Mouse (Mus musculus) neural tube, embryonic 12.5 days (tissue): ENCODE data around the gene Vmac. TPM values are rescaled to one million over a fixed set of nuclear protein-coding genes. Genes with fewer than 3 reads are reported as not detected.

Source experiments
- ATAC-seq: fragments of 200-750 bp; cut with Nextera tagmentation; 2 replicates; pipeline ENCODE4 v1.8.0; 2017; ENCODE audit warnings: low read depth, mild to moderate bottlenecking, moderate TSS enrichment, moderate library complexity; ENCODE audit not compliant: low FRiP score
- H3K27ac ChIP-seq: fragments of 300-500 bp; sonication (generic); 2 replicates; pipeline ENCODE4 v1.5.1; 2016
- H3K27me3 ChIP-seq: fragments of 300-500 bp; sonication (generic); replicated peaks from 2 replicates; pipeline ENCODE4 v1.6.1; 2016; ENCODE audit warnings: mild to moderate bottlenecking
- H3K36me3 ChIP-seq: fragments of 300-500 bp; sonication (generic); 2 replicates; pipeline ENCODE4 v1.6.1; 2016; ENCODE audit warnings: mild to moderate bottlenecking
- H3K4me1 ChIP-seq: fragments of 300-500 bp; sonication (generic); 2 replicates; pipeline ENCODE4 v1.6.1; 2016
- H3K4me2 ChIP-seq: fragments of 300-500 bp; sonication (generic); replicated peaks from 2 replicates; pipeline ENCODE4 v1.6.1; 2016; ENCODE audit warnings: mild to moderate bottlenecking
- H3K4me3 ChIP-seq: fragments of 300-500 bp; sonication (generic); 2 replicates; pipeline ENCODE4 v1.5.1; 2016
- H3K9ac ChIP-seq: fragments of 300-500 bp; sonication (generic); 2 replicates; pipeline ENCODE4 v1.6.1; 2016; ENCODE audit warnings: mild to moderate bottlenecking
- H3K9me3 ChIP-seq: fragments of 300-500 bp; sonication (generic); 2 replicates; pipeline ENCODE4 v1.6.1; 2016; ENCODE audit warnings: mild to moderate bottlenecking
- WGBS: fragments of 180-500 bp; shearing (Covaris S2); methylation state at CpG from one replicate; pipeline ENCODE4 v1.1.7; 2016; 5-methylcytosine and 5-hydroxymethylcytosine counted together
- polyA plus RNA-seq: library from polyadenylated mRNA; unstranded; fragments of >200 nt; fragmentation: Nextera tagmentation; extraction: Ambion mirVana; gene quantifications from 2 replicates; pipeline ENCODE4 v1.2.1, GENCODE M21; 2016

Gene Vmac
- polyA plus RNA-seq, 1 experiment from 2014 or later: 16.3 TPM

DNA sequence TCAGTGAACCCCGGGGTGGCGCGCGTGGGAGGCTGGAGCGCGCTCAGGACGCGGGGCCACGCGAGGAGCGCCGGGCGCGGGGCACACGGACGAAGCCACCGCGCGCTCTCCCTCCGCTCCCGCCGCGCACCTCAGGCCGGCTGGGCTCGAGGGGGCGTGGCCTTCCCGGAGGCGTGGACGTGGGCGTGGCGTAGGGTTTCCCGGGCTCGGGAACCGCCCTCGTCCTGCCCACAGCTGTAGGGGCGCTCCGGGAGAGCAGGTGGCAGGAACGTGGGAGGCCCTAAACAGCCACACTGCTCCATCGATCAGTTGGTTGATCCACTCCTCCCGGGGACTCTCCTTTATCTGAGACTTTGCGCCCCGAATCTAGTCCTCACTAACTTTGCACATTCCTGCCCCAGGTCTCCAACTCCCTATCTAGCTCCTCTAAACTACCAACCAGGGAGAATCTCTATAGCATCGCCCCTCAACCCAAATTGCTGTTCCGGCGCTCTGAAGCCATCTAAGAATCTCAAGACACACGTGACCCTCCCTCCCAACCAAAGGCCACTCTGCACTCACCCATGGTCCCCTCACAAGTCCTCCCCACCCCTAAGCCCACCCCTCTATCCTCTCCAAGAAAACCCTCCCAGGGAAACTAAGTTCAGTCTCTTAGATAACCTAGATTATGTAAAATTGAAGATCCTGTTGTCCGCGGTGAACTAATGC is 39.7 kb upstream of the Vmac start, which contains the start of gene Nrtn:
Nrtn (minus strand) TSS at position 115 of the 708 bp plus-strand sequence.
- Histone ChIP-seq H3K36me3 (no peaks in the 10 kb centered on the region), H3K4me1 (peaks cover 27% of the 10 kb centered on the region), H3K4me3 (peak within 1 kb of the TSS; percentile 40), H3K27ac (no peak within 1 kb of the TSS), H3K4me2 (peak within 1 kb of the TSS; percentile 89), H3K9me3 (no peaks in the 10 kb centered on the region), H3K9ac (peak within 1 kb of the TSS; percentile 52), H3K27me3 (peaks cover 76% of the 10 kb centered on the region)
- under 1% methylated on average over 48 of the region's 48 CpGs for WGBS
- peak; percentile 30; the same call in 1 of the 2 replicates for ATAC-seq

- Histone ChIP-seq H3K27me3 (peaks cover 83% of the 10 kb centered on the region), H3K27ac (no peak overlapping the region), H3K4me2 (peak overlapping the region; percentile 89), H3K4me3 (peak overlapping the region; percentile 40), H3K36me3 (no peaks in the 10 kb centered on the region), H3K9ac (peak overlapping the region; percentile 52), H3K9me3 (no peaks in the 10 kb centered on the region), H3K4me1 (peaks cover 23% of the 10 kb centered on the region)
- ATAC-seq: 0 out of 2 replicates have a peak, but pooled peaks have one; percentile 1
- 2% methylated on average over 51 of the region's 51 CpGs for WGBS
These were observed 39.0 kb upstream of the Vmac start for GRCm38 (mm10) chr17:56756703-56757399.

GRCm38 (mm10) chr17:56754271-56755185 is 36.7 kb upstream of the Vmac start:
- no peak overlapping the region for H3K4me3 ChIP-seq
- H3K9ac ChIP-seq: no peak overlapping the region
- H3K27ac ChIP-seq: no peak overlapping the region
- no peaks in the 10 kb centered on the region for H3K36me3 ChIP-seq
- WGBS: 15% methylated on average over 36 of the region's 36 CpGs
- ATAC-seq: no peak
- no peak overlapping the region for H3K4me2 ChIP-seq
- no peaks in the 10 kb centered on the region for H3K9me3 ChIP-seq
- peaks cover 94% of the 10 kb centered on the region for H3K27me3 ChIP-seq
- H3K4me1 ChIP-seq: peaks cover 18% of the 10 kb centered on the region

GRCm38 (mm10) chr17:56753452-56753851 is 35.6 kb upstream of the Vmac start:
- no peak for ATAC-seq
- no peaks in the 10 kb centered on the region for H3K9me3 ChIP-seq
- WGBS: 30% methylated on average over 15 of the region's 15 CpGs
- H3K27ac ChIP-seq: no peak overlapping the region
- H3K4me3 ChIP-seq: no peak overlapping the region
- H3K4me1 ChIP-seq: peaks cover 13% of the 10 kb centered on the region
- no peaks in the 10 kb centered on the region for H3K36me3 ChIP-seq
- H3K4me2 ChIP-seq: no peak overlapping the region
- H3K9ac ChIP-seq: no peak overlapping the region
- H3K27me3 ChIP-seq: peaks cover 86% of the 10 kb centered on the region

- H3K36me3 ChIP-seq: no peaks in the 10 kb centered on the region
- no peaks in the 10 kb centered on the region for H3K4me1 ChIP-seq
- peak; percentile 65 for ATAC-seq
- WGBS: 21% methylated on average over 70 of the region's 71 CpGs
- H3K9ac ChIP-seq: 0 out of 2 replicates have a peak overlapping the region, but pooled peaks have one; percentile 21
- H3K4me2 ChIP-seq: peak overlapping the region; percentile 54
- peaks cover 69% of the 10 kb centered on the region for H3K27me3 ChIP-seq
- peak overlapping the region; percentile 27 for H3K4me3 ChIP-seq
- no peaks in the 10 kb centered on the region for H3K9me3 ChIP-seq
- no peak overlapping the region for H3K27ac ChIP-seq
These were observed 33.7 kb upstream of the Vmac start for GRCm38 (mm10) chr17:56751404-56752072.

DNA sequence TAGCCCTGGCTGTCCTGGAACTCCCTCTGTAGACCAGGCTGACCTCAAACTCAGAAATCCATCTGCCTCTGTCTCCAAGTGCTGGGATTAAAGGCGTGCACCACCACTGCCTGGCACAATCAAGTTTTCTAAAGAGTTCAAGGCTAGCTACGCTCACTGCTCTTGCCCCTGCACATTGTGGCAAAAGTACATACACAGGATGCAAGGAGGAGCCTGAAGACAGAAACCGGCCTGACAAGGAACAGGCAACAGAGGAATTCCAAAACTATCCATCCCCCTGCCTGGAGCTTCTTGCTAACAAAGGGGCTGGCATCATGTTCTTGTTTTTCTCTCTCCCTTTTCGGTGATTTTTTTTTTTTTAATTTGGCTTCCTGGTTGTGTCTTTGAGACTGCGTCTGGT is 26.4 kb upstream of the Vmac start:
- Histone ChIP-seq H3K27me3 (no peaks in the 10 kb centered on the region), H3K4me1 (no peaks in the 10 kb centered on the region), H3K4me2 (no peak overlapping the region), H3K9me3 (no peaks in the 10 kb centered on the region), H3K4me3 (no peak overlapping the region), H3K27ac (no peak overlapping the region), H3K36me3 (no peaks in the 10 kb centered on the region), H3K9ac (no peak overlapping the region)
- ATAC-seq: no peak
- 70% methylated on average over 5 of the region's 5 CpGs for WGBS

GRCm38 (mm10) chr17:56740788-56741160 is 23.0 kb upstream of the Vmac start:
- Histone ChIP-seq H3K36me3 (no peaks in the 10 kb centered on the region), H3K4me3 (no peak overlapping the region), H3K9ac (no peak overlapping the region), H3K4me1 (no peaks in the 10 kb centered on the region), H3K27ac (no peak overlapping the region), H3K27me3 (no peaks in the 10 kb centered on the region), H3K9me3 (no peaks in the 10 kb centered on the region), H3K4me2 (no peak overlapping the region)
- WGBS: 81% methylated on average over 17 of the region's 17 CpGs
- no peak for ATAC-seq

DNA sequence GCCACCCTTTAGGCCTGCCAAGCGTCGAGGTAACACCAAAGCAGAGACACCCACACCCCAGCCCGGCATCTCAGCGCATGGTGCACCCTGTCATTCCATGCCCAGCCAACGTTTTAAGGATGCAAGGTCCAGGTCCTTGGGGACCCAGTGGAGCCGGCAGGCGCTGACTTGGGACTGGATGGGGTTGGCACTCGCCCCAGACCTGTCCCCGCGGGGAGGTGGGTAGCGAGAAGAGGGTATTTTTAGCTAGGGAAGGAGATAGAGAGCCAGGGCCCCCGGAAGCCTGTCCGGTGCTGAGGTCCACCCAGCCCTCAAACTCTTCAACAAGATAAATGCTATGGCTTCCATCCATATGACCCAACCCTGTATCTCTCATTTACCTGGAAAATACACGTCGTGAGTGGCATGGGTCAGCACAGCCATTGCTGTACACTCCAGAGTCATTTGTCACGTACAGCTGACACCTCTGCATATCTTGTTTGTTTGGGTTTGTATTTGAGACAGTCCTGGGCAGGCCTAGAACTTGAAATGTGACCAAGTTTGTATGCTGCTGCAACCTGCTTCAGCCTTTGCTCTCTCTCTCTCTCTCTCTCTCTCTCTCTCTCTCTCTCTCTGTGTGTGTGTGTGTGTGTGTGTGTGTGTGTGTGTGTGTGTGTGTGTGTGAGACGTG is 22.4 kb upstream of the Vmac start:
- no peak for ATAC-seq
- H3K36me3 ChIP-seq: no peaks in the 10 kb centered on the region

GRCm38 (mm10) chr17:56738221-56738620 is 20.4 kb upstream of the Vmac start:
- Histone ChIP-seq H3K36me3 (no peaks in the 10 kb centered on the region), H3K4me3 (no peak overlapping the region), H3K4me2 (no peak overlapping the region), H3K27me3 (peaks cover 1% of the 10 kb centered on the region; the same call in 1 of the 2 replicates), H3K9ac (no peak overlapping the region), H3K9me3 (no peaks in the 10 kb centered on the region), H3K27ac (no peak overlapping the region), H3K4me1 (no peaks in the 10 kb centered on the region)
- 87% methylated on average over 10 of the region's 10 CpGs for WGBS
- ATAC-seq: no peak

More for the DNA sequence above, 22.4 kb upstream of the Vmac start:
- H3K27ac ChIP-seq: no peak overlapping the region
- no peak overlapping the region for H3K9ac ChIP-seq
- no peak overlapping the region for H3K4me2 ChIP-seq
- H3K9me3 ChIP-seq: no peaks in the 10 kb centered on the region
- H3K4me1 ChIP-seq: no peaks in the 10 kb centered on the region
- WGBS: 83% methylated on average over 17 of the region's 17 CpGs
- no peak overlapping the region for H3K4me3 ChIP-seq
- no peaks in the 10 kb centered on the region for H3K27me3 ChIP-seq

- no peak for ATAC-seq
- Histone ChIP-seq H3K9me3 (no peaks in the 10 kb centered on the region), H3K9ac (no peak overlapping the region)
These were observed 18.7 kb upstream of the Vmac start for GRCm38 (mm10) chr17:56736534-56736933.

DNA sequence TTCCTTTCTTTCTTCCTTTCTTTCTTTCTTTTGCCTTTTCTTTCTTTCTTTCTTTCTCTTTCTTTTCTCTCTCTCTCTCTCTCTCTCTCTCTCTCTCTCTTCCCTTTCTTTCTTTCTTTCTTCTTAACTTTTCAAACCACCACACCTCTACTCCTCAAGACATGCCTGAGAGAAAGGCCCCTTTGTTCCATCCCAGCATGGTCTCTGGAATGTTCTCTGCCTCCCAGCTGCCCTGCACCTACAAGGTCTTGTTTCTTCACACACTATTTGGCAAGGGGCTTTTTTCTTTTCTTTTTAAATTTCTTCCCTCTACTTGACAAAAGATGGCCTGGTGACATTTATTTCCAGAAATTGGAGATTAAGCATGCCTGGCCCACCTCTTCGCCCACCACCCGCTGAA is 11.8 kb upstream of the Vmac start:
- Histone ChIP-seq H3K4me1 (peaks cover 16% of the 10 kb centered on the region), H3K36me3 (0 out of 2 replicates have a peak, but pooled peaks cover 3% of the 10 kb centered on the region), H3K9me3 (0 out of 2 replicates have a peak, but pooled peaks cover 4% of the 10 kb centered on the region), H3K27ac (no peak overlapping the region), H3K27me3 (peaks cover 3% of the 10 kb centered on the region), H3K4me2 (no peak overlapping the region), H3K4me3 (no peak overlapping the region), H3K9ac (no peak overlapping the region)
- 57% methylated on average over 2 of the region's 2 CpGs for WGBS
- no peak for ATAC-seq

More at GRCm38 (mm10) chr17:56736534-56736933, 18.7 kb upstream of the Vmac start:
- Histone ChIP-seq H3K4me2 (no peak overlapping the region), H3K27ac (no peak overlapping the region), H3K4me3 (no peak overlapping the region), H3K36me3 (no peaks in the 10 kb centered on the region), H3K4me1 (no peaks in the 10 kb centered on the region), H3K27me3 (peaks cover 3% of the 10 kb centered on the region; the same call in 1 of the 2 replicates)
- WGBS: 45% methylated on average over 8 of the region's 8 CpGs
